Mouse (Mus musculus): ENCODE results near the gene Maz. TPM values are rescaled to one million over a fixed set of nuclear protein-coding genes. Genes with fewer than 3 reads are reported as not detected.

Gene Maz
- polyA plus RNA-seq, 1 experiment from 2014 or later = 20.0 TPM

- Histone ChIP-seq H3K9ac (replicated peaks) (peak within 1 kb of the TSS; percentile 95), H3K27ac (ENCODE audit: low read depth) (peak within 1 kb of the TSS; percentile 95), H3K36me3 (replicated peaks; ENCODE audit: insufficient read depth, low read length) (peaks cover 23% of the 10 kb centered on the region), H3K4me1 (ENCODE audit: insufficient read depth) (peaks cover 23% of the 10 kb centered on the region), H3K4me3 (ENCODE audit: low read depth, low read length) (peak within 1 kb of the TSS; percentile 93), H3K9me3 (ENCODE audit: low read length) (no peaks in the 10 kb centered on the region), H3K27me3 (ENCODE audit: insufficient read depth, low read length) (no peaks in the 10 kb centered on the region), H3K4me2 (ENCODE audit: low read depth, low read length) (peak within 1 kb of the TSS; percentile 91)
- DNase-seq (peak; percentile 97), ATAC-seq (peak; percentile 97)
- peak; percentile 74; the same call in 1 of the 2 replicates for TF ChIP-seq EP300 (IDR thresholded peaks at IDR 0.05; ENCODE audit: low read depth)
- TF ChIP-seq CTCF (IDR thresholded peaks at IDR 0.05; ENCODE audit: low read depth) = peak; percentile 99
- under 1% methylated on average over 55 of the region's 55 CpGs for WGBS (ENCODE audit: insufficient replicate concordance)
Observed at GRCm38 (mm10) chr7:126975950-126976866, 50.6 kb downstream of the Maz start, which contains the start of gene Cdiptos. Gene Cdiptos (minus strand): TSS chr7:126976098.

DNA sequence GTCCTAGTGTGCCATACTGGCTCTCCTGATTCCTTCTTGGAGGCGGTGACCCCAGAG lies 51.1 kb downstream of the Maz start, which contains the start of gene Cdipt:
Gene Cdipt (plus strand): TSS at position 22 of the 57 bp plus-strand sequence.
- Histone ChIP-seq H3K4me2 (ENCODE audit: low read depth, low read length) (peak within 1 kb of the TSS; percentile 91), H3K27me3 (ENCODE audit: insufficient read depth, low read length) (no peaks in the 10 kb centered on the region), H3K9ac (replicated peaks) (peak within 1 kb of the TSS; percentile 95), H3K27ac (ENCODE audit: low read depth) (peak within 1 kb of the TSS; percentile 95), H3K9me3 (ENCODE audit: low read length) (no peaks in the 10 kb centered on the region), H3K36me3 (replicated peaks; ENCODE audit: insufficient read depth, low read length) (peaks cover 23% of the 10 kb centered on the region), H3K4me3 (ENCODE audit: low read depth, low read length) (peak within 1 kb of the TSS; percentile 93), H3K4me1 (ENCODE audit: insufficient read depth) (peaks cover 23% of the 10 kb centered on the region)
- TF ChIP-seq EP300 (IDR thresholded peaks at IDR 0.05; ENCODE audit: low read depth) = no peak
- no peak for TF ChIP-seq CTCF (IDR thresholded peaks at IDR 0.05; ENCODE audit: low read depth)
- ATAC-seq (no peak), DNase-seq (no peak)
- 0% methylated on average over 1 of the region's 1 CpGs for WGBS (ENCODE audit: insufficient replicate concordance)

GRCm38 (mm10) chr7:126975493-126975892 lies 51.3 kb downstream of the Maz start:
- H3K27me3 ChIP-seq (ENCODE audit: insufficient read depth, low read length) = no peaks in the 10 kb centered on the region
- H3K4me2 ChIP-seq (ENCODE audit: low read depth, low read length) = peak overlapping the region; percentile 91
- ATAC-seq (no peak), DNase-seq (no peak)
- H3K27ac ChIP-seq (ENCODE audit: low read depth) = peak overlapping the region; percentile 95
- H3K4me1 ChIP-seq (ENCODE audit: insufficient read depth) = peaks cover 23% of the 10 kb centered on the region
- H3K9me3 ChIP-seq (ENCODE audit: low read length) = no peaks in the 10 kb centered on the region
- H3K36me3 ChIP-seq (replicated peaks; ENCODE audit: insufficient read depth, low read length) = peaks cover 23% of the 10 kb centered on the region
- H3K4me3 ChIP-seq (ENCODE audit: low read depth, low read length) = peak overlapping the region; percentile 93
- H3K9ac ChIP-seq (replicated peaks) = 0 out of 2 replicates have a peak overlapping the region, but pooled peaks have one; percentile 7
- TF ChIP-seq EP300 (IDR thresholded peaks at IDR 0.05; ENCODE audit: low read depth) (no peak), CTCF (IDR thresholded peaks at IDR 0.05; ENCODE audit: low read depth) (no peak)
- 4% methylated on average over 8 of the region's 8 CpGs for WGBS (ENCODE audit: insufficient replicate concordance)

Small RNAs within 50 kb of the gene (microRNA-seq; reads per million reads assigned to microRNA genes)
- not detected for gene Gm44343

Other genes starting within 250 kb of the Maz start
- gene Tbx6, start 245.6 kb downstream of the Maz start, polyA plus RNA-seq (2015; fragmentation: Nextera tagmentation; extraction: Ambion mirVana) = 0.14 and 0.29 TPM in 2 replicates
- gene Ppp4c, start 234.5 kb downstream of the Maz start, polyA plus RNA-seq (2015; fragmentation: Nextera tagmentation; extraction: Ambion mirVana) = 69.9 and 72.1 TPM in 2 replicates
- 0.06 and 0.09 TPM in 2 replicates for gene Fam57b, start 229.4 kb downstream of the Maz start, polyA plus RNA-seq (2015; fragmentation: Nextera tagmentation; extraction: Ambion mirVana)
- gene 4930451I11Rik, start 195.4 kb downstream of the Maz start, polyA plus RNA-seq (2015; fragmentation: Nextera tagmentation; extraction: Ambion mirVana) = not detected in 2 replicates
- not detected in 2 replicates for gene Doc2a, start 179.6 kb downstream of the Maz start, polyA plus RNA-seq (2015; fragmentation: Nextera tagmentation; extraction: Ambion mirVana)
- gene Hirip3, start 165.1 kb downstream of the Maz start, polyA plus RNA-seq (2015; fragmentation: Nextera tagmentation; extraction: Ambion mirVana) = 6.5 and 7.2 TPM in 2 replicates
- gene Ino80e, start 164.7 kb downstream of the Maz start, polyA plus RNA-seq (2015; fragmentation: Nextera tagmentation; extraction: Ambion mirVana) = 17.2 and 20.6 TPM in 2 replicates
- 7.5 and 8.7 TPM in 2 replicates for gene Taok2, start 142.3 kb downstream of the Maz start, polyA plus RNA-seq (2015; fragmentation: Nextera tagmentation; extraction: Ambion mirVana)
- gene Tmem219, start 104.1 kb downstream of the Maz start, polyA plus RNA-seq (2015; fragmentation: Nextera tagmentation; extraction: Ambion mirVana) = 35.6 and 38.4 TPM in 2 replicates
- gene Kctd13, start 98.2 kb downstream of the Maz start, polyA plus RNA-seq (2015; fragmentation: Nextera tagmentation; extraction: Ambion mirVana) = 4.4 and 4.6 TPM in 2 replicates
- gene Asphd1, start 77.5 kb downstream of the Maz start, polyA plus RNA-seq (2015; fragmentation: Nextera tagmentation; extraction: Ambion mirVana) = not detected in 2 replicates
- gene Sez6l2, start 76.5 kb downstream of the Maz start, polyA plus RNA-seq (2015; fragmentation: Nextera tagmentation; extraction: Ambion mirVana) = 0.09 and 0.43 TPM in 2 replicates
- 33.2 and 37.4 TPM in 2 replicates for gene Cdipt, start 51.1 kb downstream of the Maz start, polyA plus RNA-seq (2015; fragmentation: Nextera tagmentation; extraction: Ambion mirVana)
- gene Cdiptos, start 50.9 kb downstream of the Maz start, polyA plus RNA-seq (2015; fragmentation: Nextera tagmentation; extraction: Ambion mirVana) = 0.68 and 1.0 TPM in 2 replicates
- gene Mvp, start 12.4 kb downstream of the Maz start, polyA plus RNA-seq (2015; fragmentation: Nextera tagmentation; extraction: Ambion mirVana) = 10.5 and 10.9 TPM in 2 replicates
- gene Pagr1b, start 10.6 kb downstream of the Maz start, polyA plus RNA-seq (2015; fragmentation: Nextera tagmentation; extraction: Ambion mirVana) = 0.26 TPM in 1 of 2 replicates, not detected in the other
- gene Pagr1a, start 9.7 kb downstream of the Maz start, polyA plus RNA-seq (2015; fragmentation: Nextera tagmentation; extraction: Ambion mirVana) = 12.2 and 13.8 TPM in 2 replicates
- gene Gm42742, start 5.9 kb downstream of the Maz start, polyA plus RNA-seq (2015; fragmentation: Nextera tagmentation; extraction: Ambion mirVana) = 4.5 and 7.8 TPM in 2 replicates
- gene Prrt2, start 5.8 kb downstream of the Maz start, polyA plus RNA-seq (2015; fragmentation: Nextera tagmentation; extraction: Ambion mirVana) = 0.18 TPM in 1 of 2 replicates, not detected in the other
- 45.4 and 47.4 TPM in 2 replicates for gene Kif22, start 15.4 kb upstream of the Maz start, polyA plus RNA-seq (2015; fragmentation: Nextera tagmentation; extraction: Ambion mirVana)
- 0.59 and 1.8 TPM in 2 replicates for gene Zg16, start 60.3 kb upstream of the Maz start, polyA plus RNA-seq (2015; fragmentation: Nextera tagmentation; extraction: Ambion mirVana)
- 7.6 and 8.1 TPM in 2 replicates for gene AI467606, start 64.3 kb upstream of the Maz start, polyA plus RNA-seq (2015; fragmentation: Nextera tagmentation; extraction: Ambion mirVana)
- gene Qprt, start 95.2 kb upstream of the Maz start, polyA plus RNA-seq (2015; fragmentation: Nextera tagmentation; extraction: Ambion mirVana) = 148 and 151 TPM in 2 replicates
- 4.9 and 5.6 TPM in 2 replicates for gene Spn, start 110.8 kb upstream of the Maz start, polyA plus RNA-seq (2015; fragmentation: Nextera tagmentation; extraction: Ambion mirVana)
- gene Cd2bp2, start 169.0 kb upstream of the Maz start, polyA plus RNA-seq (2015; fragmentation: Nextera tagmentation; extraction: Ambion mirVana) = 11.5 and 14.0 TPM in 2 replicates
- gene Tbc1d10b, start 181.4 kb upstream of the Maz start, polyA plus RNA-seq (2015; fragmentation: Nextera tagmentation; extraction: Ambion mirVana) = 8.3 and 8.6 TPM in 2 replicates
- gene Mylpf, start 181.9 kb upstream of the Maz start, polyA plus RNA-seq (2015; fragmentation: Nextera tagmentation; extraction: Ambion mirVana) = 19.7 and 94.3 TPM in 2 replicates
- gene Zfp553, start 206.0 kb upstream of the Maz start, polyA plus RNA-seq (2015; fragmentation: Nextera tagmentation; extraction: Ambion mirVana) = 4.0 and 5.3 TPM in 2 replicates
- gene Sept1, start 206.1 kb upstream of the Maz start, polyA plus RNA-seq (2015; fragmentation: Nextera tagmentation; extraction: Ambion mirVana) = 16.7 and 17.3 TPM in 2 replicates
- gene Zfp771, start 217.2 kb upstream of the Maz start, polyA plus RNA-seq (2015; fragmentation: Nextera tagmentation; extraction: Ambion mirVana) = 15.5 and 17.8 TPM in 2 replicates
- gene Dctpp1, start 233.7 kb upstream of the Maz start, polyA plus RNA-seq (2015; fragmentation: Nextera tagmentation; extraction: Ambion mirVana) = 96.8 and 107 TPM in 2 replicates
- 712 and 714 TPM in 2 replicates for gene Sephs2, start 247.0 kb upstream of the Maz start, polyA plus RNA-seq (2015; fragmentation: Nextera tagmentation; extraction: Ambion mirVana)